Mouse (Mus musculus): ENCODE measurements around the gene Ier2. TPM values are rescaled to one million over a fixed set of nuclear protein-coding genes. Genes with fewer than 3 reads are reported as not detected.
A peak's percentile ranks its signal among the peaks of the same experiment; 100 is the strongest.

The Ier2 gene
- polyA plus RNA-seq, 1 experiment, result 23.0 TPM

DNA sequence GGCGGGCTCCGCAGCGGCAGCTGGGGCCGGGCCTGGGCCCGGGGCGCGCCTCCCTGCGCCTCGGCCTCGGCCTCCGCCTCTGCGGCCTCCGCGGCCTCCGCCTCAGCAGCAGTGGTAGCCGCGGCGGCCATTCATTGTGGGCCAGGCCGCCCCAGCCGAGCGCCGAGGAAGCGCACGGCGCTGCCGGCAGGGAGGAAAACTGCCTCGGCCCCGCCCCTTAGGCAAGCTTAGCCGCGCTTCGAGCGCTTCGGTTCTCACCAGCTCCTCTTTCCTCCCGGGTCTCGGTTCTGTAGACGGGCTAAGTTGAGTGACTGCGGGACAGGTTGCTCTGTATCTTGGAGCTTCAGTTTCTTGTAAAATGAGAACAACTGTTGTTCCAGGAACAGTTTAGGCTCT, 25.1 kb upstream of the Ier2 start, which contains the start of gene Nacc1:
Gene Nacc1 (minus strand): TSS at position 158 of the 396 bp plus-strand sequence.
- Histone ChIP-seq H3K27ac (ENCODE audit: insufficient read depth, low read length) (peak within 1 kb of the TSS; percentile 77), H3K4me3 (ENCODE audit: extremely low read depth, insufficient read depth, insufficient read length) (peak within 1 kb of the TSS; percentile 96), H3K36me3 (ENCODE audit: control insufficient read depth, insufficient read depth, low read length) (peaks cover 5% of the 10 kb centered on the region), H3K4me1 (ENCODE audit: control insufficient read depth, insufficient read depth, insufficient read length) (peaks cover 18% of the 10 kb centered on the region; the same call in 1 of the 2 replicates), H3K27me3 (ENCODE audit: control insufficient read depth, insufficient read depth, low read length) (no peaks in the 10 kb centered on the region)
- TF ChIP-seq CTCF (IDR thresholded peaks at IDR 0.05; ENCODE audit: extremely low read depth, insufficient read depth, insufficient read length, insufficient replicate concordance), result 0 out of 2 replicates have a peak, but pooled peaks have one; percentile 20
- TF ChIP-seq POLR2A (IDR thresholded peaks at IDR 0.05; ENCODE audit: low read depth, low read length), result no peak
- DNase-seq (ENCODE audit: low read depth in 1 of 2, low spot score in 2 of 2), result peak in 1 of 2 experiments; percentile 90
- under 1% methylated on average over 33 of the region's 37 CpGs for WGBS

DNA sequence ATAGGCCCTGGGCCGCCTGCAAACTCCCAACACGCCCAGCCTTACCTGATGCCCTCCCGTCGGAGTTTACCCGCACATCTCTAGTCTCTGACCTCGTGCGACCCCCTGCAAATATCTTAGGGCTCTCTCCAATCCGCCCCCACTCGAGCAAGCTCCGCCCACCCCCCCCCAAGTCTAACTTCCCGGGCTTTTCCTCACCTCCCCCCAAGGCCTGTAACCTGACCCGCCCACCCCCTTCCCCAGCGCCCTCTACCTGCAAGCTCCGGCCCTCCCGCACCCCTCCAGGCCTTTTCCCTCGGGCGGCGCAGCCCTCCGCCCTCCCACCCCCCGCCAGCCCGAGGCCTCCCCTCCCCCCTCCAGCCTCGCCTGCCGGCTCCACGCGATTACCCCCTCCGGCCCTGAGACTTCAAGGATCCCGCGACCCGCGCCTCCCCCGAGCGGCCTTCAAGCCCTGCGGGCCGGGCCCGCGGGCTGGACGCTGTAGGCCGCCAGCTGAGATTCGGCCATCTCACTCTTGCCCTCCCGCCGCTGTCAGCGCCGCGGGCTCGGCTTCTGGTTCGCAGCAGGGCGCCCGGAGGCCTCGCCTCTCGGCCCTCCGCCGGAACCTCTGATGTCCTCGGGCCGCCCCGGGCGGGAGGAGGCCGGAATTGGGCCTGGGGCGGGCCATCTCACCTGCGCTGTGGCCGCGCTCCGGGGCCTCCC, 24.5 kb upstream of the Ier2 start:
- DNase-seq (ENCODE audit: low read depth in 1 of 2, low spot score in 2 of 2), result peak in 1 of 2 experiments; percentile 8
- peaks cover 18% of the 10 kb centered on the region; the same call in 1 of the 2 replicates for H3K4me1 ChIP-seq (ENCODE audit: control insufficient read depth, insufficient read depth, insufficient read length)
- under 1% methylated on average over 52 of the region's 62 CpGs for WGBS
- peak overlapping the region; percentile 77 for H3K27ac ChIP-seq (ENCODE audit: insufficient read depth, low read length)
- no peaks in the 10 kb centered on the region for H3K27me3 ChIP-seq (ENCODE audit: control insufficient read depth, insufficient read depth, low read length)
- peak overlapping the region; percentile 96 for H3K4me3 ChIP-seq (ENCODE audit: extremely low read depth, insufficient read depth, insufficient read length)
- peaks cover 4% of the 10 kb centered on the region; the same call in 1 of the 2 replicates for H3K36me3 ChIP-seq (ENCODE audit: control insufficient read depth, insufficient read depth, low read length)
- TF ChIP-seq CTCF (IDR thresholded peaks at IDR 0.05; ENCODE audit: extremely low read depth, insufficient read depth, insufficient read length, insufficient replicate concordance) (no peak), POLR2A (IDR thresholded peaks at IDR 0.05; ENCODE audit: low read depth, low read length) (no peak)

GRCm38 (mm10) chr8:84686191-84687002, 23.7 kb upstream of the Ier2 start, which contains the start of gene Trmt1:
Gene Trmt1 (plus strand): TSS chr8:84686307.
- Histone ChIP-seq H3K4me1 (ENCODE audit: control insufficient read depth, insufficient read depth, insufficient read length) (peaks cover 18% of the 10 kb centered on the region; the same call in 1 of the 2 replicates), H3K27me3 (ENCODE audit: control insufficient read depth, insufficient read depth, low read length) (no peaks in the 10 kb centered on the region), H3K4me3 (ENCODE audit: extremely low read depth, insufficient read depth, insufficient read length) (peak within 1 kb of the TSS; percentile 96), H3K36me3 (ENCODE audit: control insufficient read depth, insufficient read depth, low read length) (peaks cover 4% of the 10 kb centered on the region; the same call in 1 of the 2 replicates), H3K27ac (ENCODE audit: insufficient read depth, low read length) (peak within 1 kb of the TSS; percentile 27; the same call in 1 of the 2 replicates)
- DNase-seq (ENCODE audit: low read depth in 1 of 2, low spot score in 2 of 2), result peak in 1 of 2 experiments; percentile 18
- TF ChIP-seq POLR2A (IDR thresholded peaks at IDR 0.05; ENCODE audit: low read depth, low read length), result no peak
- TF ChIP-seq CTCF (IDR thresholded peaks at IDR 0.05; ENCODE audit: extremely low read depth, insufficient read depth, insufficient read length, insufficient replicate concordance), result no peak
- 10% methylated on average over 20 of the region's 20 CpGs for WGBS

- no peak overlapping the region for H3K4me3 ChIP-seq (ENCODE audit: extremely low read depth, insufficient read depth, insufficient read length)
- TF ChIP-seq CTCF (IDR thresholded peaks at IDR 0.05; ENCODE audit: extremely low read depth, insufficient read depth, insufficient read length, insufficient replicate concordance), result no peak
- TF ChIP-seq POLR2A (IDR thresholded peaks at IDR 0.05; ENCODE audit: low read depth, low read length), result no peak
- 71% methylated on average over 3 of the region's 3 CpGs for WGBS
- H3K4me1 ChIP-seq (ENCODE audit: control insufficient read depth, insufficient read depth, insufficient read length), result peaks cover 14% of the 10 kb centered on the region; the same call in 1 of the 2 replicates
- no peak for DNase-seq (ENCODE audit: low read depth in 1 of 2, low spot score in 2 of 2)
- no peaks in the 10 kb centered on the region for H3K27me3 ChIP-seq (ENCODE audit: control insufficient read depth, insufficient read depth, low read length)
- H3K27ac ChIP-seq (ENCODE audit: insufficient read depth, low read length), result no peak overlapping the region
- H3K36me3 ChIP-seq (ENCODE audit: control insufficient read depth, insufficient read depth, low read length), result no peaks in the 10 kb centered on the region
Measured at GRCm38 (mm10) chr8:84684537-84684936, 21.9 kb upstream of the Ier2 start.

GRCm38 (mm10) chr8:84682257-84682656, 19.6 kb upstream of the Ier2 start:
- no peak for TF ChIP-seq POLR2A (IDR thresholded peaks at IDR 0.05; ENCODE audit: low read depth, low read length)
- TF ChIP-seq CTCF (IDR thresholded peaks at IDR 0.05; ENCODE audit: extremely low read depth, insufficient read depth, insufficient read length, insufficient replicate concordance), result no peak
- no peak for DNase-seq (ENCODE audit: low read depth in 1 of 2, low spot score in 2 of 2)
- no peak overlapping the region for H3K27ac ChIP-seq (ENCODE audit: insufficient read depth, low read length)
- 48% methylated on average over 2 of the region's 2 CpGs for WGBS
- no peaks in the 10 kb centered on the region for H3K36me3 ChIP-seq (ENCODE audit: control insufficient read depth, insufficient read depth, low read length)
- H3K4me1 ChIP-seq (ENCODE audit: control insufficient read depth, insufficient read depth, insufficient read length), result peaks cover 8% of the 10 kb centered on the region; the same call in 1 of the 2 replicates
- H3K27me3 ChIP-seq (ENCODE audit: control insufficient read depth, insufficient read depth, low read length), result no peaks in the 10 kb centered on the region
- no peak overlapping the region for H3K4me3 ChIP-seq (ENCODE audit: extremely low read depth, insufficient read depth, insufficient read length)

DNA sequence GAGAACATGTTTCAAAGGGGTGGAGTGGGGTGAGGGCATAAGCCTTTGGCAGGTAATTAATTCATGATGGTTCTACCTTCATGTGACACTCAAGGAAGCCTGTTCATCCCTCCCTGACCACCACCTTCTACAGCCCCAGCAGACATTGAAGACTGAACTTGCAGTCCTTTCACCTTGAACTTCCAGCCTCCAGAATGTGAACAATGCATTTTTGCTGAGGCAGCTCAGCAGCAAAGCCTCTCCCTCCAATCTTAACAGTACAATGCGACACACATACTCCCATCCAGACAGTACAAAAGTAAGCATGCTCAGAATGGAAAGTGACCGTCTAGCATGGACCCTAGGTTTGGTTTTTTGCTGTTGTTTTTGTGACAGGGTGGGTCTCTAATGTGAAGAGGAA, 18.8 kb upstream of the Ier2 start:
- 0 out of 2 replicates have a peak, but pooled peaks cover under 1% of the 10 kb centered on the region for H3K36me3 ChIP-seq (ENCODE audit: control insufficient read depth, insufficient read depth, low read length)
- no peak overlapping the region for H3K27ac ChIP-seq (ENCODE audit: insufficient read depth, low read length)
- TF ChIP-seq CTCF (IDR thresholded peaks at IDR 0.05; ENCODE audit: extremely low read depth, insufficient read depth, insufficient read length, insufficient replicate concordance), result no peak
- no peak for TF ChIP-seq POLR2A (IDR thresholded peaks at IDR 0.05; ENCODE audit: low read depth, low read length)
- no peak for DNase-seq (ENCODE audit: low read depth in 1 of 2, low spot score in 2 of 2)
- WGBS, result 85% methylated on average over 2 of the region's 2 CpGs
- no peaks in the 10 kb centered on the region for H3K27me3 ChIP-seq (ENCODE audit: control insufficient read depth, insufficient read depth, low read length)
- no peak overlapping the region for H3K4me3 ChIP-seq (ENCODE audit: extremely low read depth, insufficient read depth, insufficient read length)
- peaks cover 4% of the 10 kb centered on the region; the same call in 1 of the 2 replicates for H3K4me1 ChIP-seq (ENCODE audit: control insufficient read depth, insufficient read depth, insufficient read length)

Data from spleen, adult 2 months (tissue).